Mouse (Mus musculus) cortical plate, adult 2 months (tissue): ENCODE measurements around the gene Eif2b4. TPM values are rescaled to one million over a fixed set of nuclear protein-coding genes. Genes with fewer than 3 reads are reported as not detected.
A peak's percentile ranks its signal among the peaks of the same experiment; 100 is the strongest.

Source experiments
- H3K27ac ChIP-seq: fragments of 200-500 bp; 2 replicates; pipeline ENCODE4 v1.5.1; 2012; ENCODE audit warnings: low read length, control low read depth, inconsistent platforms; ENCODE audit not compliant: insufficient read depth
- H3K4me1 ChIP-seq: fragments of 200-500 bp; 2 replicates; pipeline ENCODE4 v1.6.1; 2011; ENCODE audit warnings: low read length; ENCODE audit not compliant: control insufficient read depth, insufficient read depth
- H3K4me3 ChIP-seq: fragments of 200-500 bp; 2 replicates; pipeline ENCODE4 v1.5.1; 2011; ENCODE audit warnings: mild to moderate bottlenecking, low read length, control low read depth; ENCODE audit not compliant: insufficient read depth
- CTCF ChIP-seq: fragments of 200-500 bp; IDR thresholded peaks from 2 replicates; pipeline ENCODE4 v1.5.1; 2011; ENCODE audit warnings: mild to moderate bottlenecking, control low read depth, low read length; ENCODE audit not compliant: insufficient read depth; ENCODE audit errors: extremely low read depth
- POLR2A ChIP-seq: fragments of 200-500 bp; IDR thresholded peaks from 2 replicates; pipeline ENCODE4 v1.6.1; 2011; ENCODE audit warnings: mild to moderate bottlenecking, low read length, control low read depth; ENCODE audit not compliant: insufficient read depth; ENCODE audit errors: extremely low read depth
- polyA plus RNA-seq: library from polyadenylated mRNA; depleted of rRNA; stranded (reverse); fragments of >200 nt; gene quantifications from 2 replicates; pipeline ENCODE4 v1.2.3, GENCODE M21; 2012; rRNA removed

The Eif2b4 gene
- polyA plus RNA-seq, 1 experiment: 62.7 TPM

DNA sequence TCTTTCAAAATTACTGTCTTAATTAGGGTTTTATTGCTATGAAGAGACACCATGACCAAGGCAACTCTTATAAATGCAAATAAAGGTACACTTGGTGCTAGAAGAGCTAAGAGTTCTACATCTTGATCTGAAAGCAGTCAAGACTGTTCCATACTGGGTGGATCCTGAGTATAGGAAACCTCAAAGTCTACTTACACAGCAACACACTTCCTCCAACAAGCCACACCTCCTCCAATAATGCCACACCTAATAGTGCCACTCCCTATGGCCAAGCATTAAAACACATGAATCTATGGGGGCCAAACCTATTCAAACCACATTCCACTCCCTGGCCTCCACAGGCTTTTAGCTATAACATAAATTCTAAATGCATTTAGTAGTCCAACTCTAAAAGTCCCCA, 30.8 kb downstream of the Eif2b4 start:
- H3K27ac ChIP-seq: no peak overlapping the region
- H3K4me3 ChIP-seq: no peak overlapping the region
- TF ChIP-seq POLR2A (no peak), CTCF (no peak)
- no peaks in the 10 kb centered on the region for H3K4me1 ChIP-seq

DNA sequence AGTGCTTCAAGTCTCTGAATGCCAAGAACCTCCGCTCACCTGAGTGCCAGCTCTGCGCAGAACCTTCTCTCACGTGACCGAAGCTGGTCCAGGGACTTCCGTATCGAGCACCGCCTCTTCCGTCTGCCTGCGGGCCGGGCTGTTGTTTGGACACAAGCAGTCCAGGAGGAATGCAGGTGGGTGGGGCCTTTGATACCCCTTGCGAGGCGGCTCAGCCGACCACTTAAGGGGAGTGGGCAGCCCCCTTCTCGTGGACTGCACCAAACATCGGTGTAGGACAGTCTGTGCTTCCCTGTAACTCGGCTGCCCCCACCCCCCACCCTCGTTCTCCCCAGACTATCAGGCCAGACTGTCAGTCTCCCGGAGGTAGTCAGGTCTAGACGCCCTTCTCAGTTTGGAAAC, 39.1 kb downstream of the Eif2b4 start, which contains the start of gene Mpv17:
Gene Mpv17 (minus strand): TSS at position 100 of the 402 bp plus-strand sequence.
- Histone ChIP-seq H3K4me1 (peaks cover 4% of the 10 kb centered on the region), H3K4me3 (peak within 1 kb of the TSS; percentile 74), H3K27ac (peak within 1 kb of the TSS; percentile 74)
- TF ChIP-seq POLR2A (peak; percentile 89), CTCF (no peak)

DNA sequence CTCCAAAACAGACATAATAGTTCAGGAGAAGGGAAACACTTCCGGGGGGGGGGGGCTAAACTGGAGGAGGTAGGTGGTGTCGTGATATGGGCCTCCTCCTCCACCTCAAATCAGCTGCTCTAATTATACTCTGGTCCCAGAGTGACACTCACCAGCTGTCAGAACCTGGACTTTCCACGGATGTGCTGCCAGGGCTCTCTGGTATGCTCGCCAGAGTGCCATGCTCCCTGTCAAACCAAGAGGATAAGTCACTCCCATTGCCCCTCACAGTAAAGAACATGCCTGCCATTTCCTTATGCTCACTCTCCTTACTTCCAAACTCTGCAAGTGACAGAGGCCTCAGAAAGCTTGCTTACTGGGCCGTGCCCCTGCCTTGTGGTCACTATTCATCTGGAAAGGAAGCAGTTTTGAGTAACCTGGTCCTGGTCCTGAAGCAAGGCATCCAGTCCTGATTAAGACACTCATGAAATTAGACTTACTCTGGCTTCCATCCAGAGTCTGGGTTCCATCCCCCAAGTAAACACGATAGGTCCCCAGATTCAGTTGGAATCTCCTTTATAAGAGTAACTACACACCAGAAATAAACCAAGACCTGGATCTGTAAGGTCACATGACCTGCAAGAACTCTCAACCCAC, 39.6 kb downstream of the Eif2b4 start:
- Histone ChIP-seq H3K4me1 (peaks cover 4% of the 10 kb centered on the region), H3K27ac (peak overlapping the region; percentile 74; the same call in 1 of the 2 replicates), H3K4me3 (peak overlapping the region; percentile 74)
- TF ChIP-seq CTCF (no peak), POLR2A (no peak)

DNA sequence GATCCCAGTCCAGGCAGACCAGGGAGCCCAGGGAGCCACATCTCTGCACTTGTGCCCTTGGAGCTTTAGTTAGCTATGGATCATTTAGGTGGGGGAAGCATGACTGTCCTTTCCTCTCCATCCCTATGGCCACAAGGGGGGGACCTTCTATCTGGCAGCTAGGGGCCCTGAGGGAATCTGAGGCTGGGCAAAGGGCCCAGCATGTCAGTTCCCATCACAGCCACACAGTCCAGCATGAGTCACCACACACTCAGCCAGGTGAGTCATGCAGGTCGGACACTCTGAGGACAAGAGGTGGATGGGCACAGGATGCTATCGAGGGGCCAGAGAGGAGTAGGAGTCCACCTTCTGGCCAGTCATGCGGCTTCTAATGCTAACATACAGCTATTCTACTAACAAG, 41.5 kb downstream of the Eif2b4 start:
- peaks cover 4% of the 10 kb centered on the region for H3K4me1 ChIP-seq
- TF ChIP-seq CTCF: no peak
- no peak for TF ChIP-seq POLR2A
- H3K27ac ChIP-seq: no peak overlapping the region
- H3K4me3 ChIP-seq: no peak overlapping the region

DNA sequence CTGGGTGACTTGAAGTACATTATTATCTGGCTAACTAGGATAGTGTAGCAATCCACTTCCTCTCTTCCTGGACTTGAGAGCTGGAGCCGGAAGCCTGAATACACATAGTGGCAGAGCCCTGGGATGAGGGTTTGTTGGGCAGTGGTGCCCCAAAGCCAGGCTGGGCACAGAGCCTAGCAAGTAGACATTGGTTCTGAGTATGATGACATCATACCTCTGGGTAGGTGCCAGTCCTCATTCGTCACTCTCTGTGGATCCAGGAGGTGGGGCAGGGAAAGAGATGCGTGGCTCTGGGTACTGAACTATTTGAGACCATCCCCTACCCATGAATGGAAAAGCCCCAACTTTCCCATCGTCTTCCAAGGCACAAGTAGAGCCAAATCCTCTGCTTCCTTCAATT, 43.4 kb downstream of the Eif2b4 start:
- TF ChIP-seq CTCF: no peak
- Histone ChIP-seq H3K27ac (no peak overlapping the region), H3K4me1 (peaks cover 4% of the 10 kb centered on the region), H3K4me3 (no peak overlapping the region)

DNA sequence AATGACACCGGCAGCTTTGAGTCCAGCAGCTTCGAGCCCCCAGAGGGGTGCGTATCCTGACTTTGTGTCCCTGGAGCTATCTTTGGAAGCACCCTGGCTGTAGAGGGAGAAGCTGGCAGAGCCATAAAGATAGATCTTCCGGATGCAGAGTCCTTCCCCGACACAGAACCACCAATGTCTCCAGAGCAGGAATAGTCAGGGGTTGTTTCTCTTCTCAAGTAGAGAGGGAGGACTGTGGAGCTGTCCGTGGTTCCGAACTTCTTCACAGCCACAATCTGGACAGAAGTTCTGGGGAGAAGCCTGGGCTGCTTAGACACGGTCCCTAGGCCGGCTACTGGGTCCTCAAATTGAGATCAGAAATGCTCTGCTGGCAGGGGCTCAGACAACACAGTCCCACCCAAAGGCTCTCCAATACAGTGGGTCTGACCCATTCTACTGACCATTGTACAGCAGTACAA, 54.2 kb downstream of the Eif2b4 start:
- H3K4me1 ChIP-seq: no peaks in the 10 kb centered on the region
- TF ChIP-seq CTCF: no peak
- no peak for TF ChIP-seq POLR2A
- peak overlapping the region; percentile 29; the same call in 1 of the 2 replicates for H3K4me3 ChIP-seq
- no peak overlapping the region for H3K27ac ChIP-seq

DNA sequence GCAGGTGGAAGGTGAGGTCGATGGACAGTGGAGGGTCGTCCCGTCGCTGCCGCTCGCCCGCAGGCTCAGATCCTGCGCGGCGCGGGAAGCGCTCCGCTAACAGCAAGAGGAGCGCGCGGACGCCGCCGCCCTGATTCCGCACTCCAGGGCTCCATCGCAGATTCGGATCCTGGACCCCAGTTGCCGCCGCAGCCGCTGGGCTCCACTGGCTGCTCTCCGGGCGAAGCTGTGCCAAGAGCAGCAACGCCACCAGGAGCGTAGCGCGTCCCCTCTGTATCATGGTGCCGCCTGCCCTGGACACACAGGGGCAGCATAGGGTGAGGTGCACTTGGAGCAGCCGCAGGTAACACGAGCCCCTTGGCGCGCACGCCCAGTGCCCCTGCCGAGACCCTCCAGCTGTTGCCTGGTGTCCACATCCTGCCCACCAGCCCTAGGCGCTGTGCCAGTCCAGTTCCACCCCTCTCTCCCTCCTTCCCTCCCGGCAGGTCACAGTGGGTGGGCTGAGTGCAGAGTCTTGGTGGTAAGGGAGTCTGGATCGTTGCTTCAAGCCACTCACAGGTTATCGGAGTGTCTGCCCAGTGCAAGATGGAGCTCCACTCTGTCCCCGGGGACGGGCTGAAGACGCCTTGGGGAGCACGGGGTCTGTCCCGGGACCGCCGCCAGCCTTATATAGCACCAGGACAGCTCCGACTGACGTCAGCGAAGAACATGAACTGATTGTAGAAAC, 54.8 kb downstream of the Eif2b4 start, which contains the start of gene Ucn:
Gene Ucn (minus strand): TSS at position 589 of the 727 bp plus-strand sequence.
- Histone ChIP-seq H3K27ac (no peak within 1 kb of the TSS), H3K4me3 (peak within 1 kb of the TSS; percentile 29), H3K4me1 (no peaks in the 10 kb centered on the region)
- TF ChIP-seq POLR2A (no peak), CTCF (no peak)

DNA sequence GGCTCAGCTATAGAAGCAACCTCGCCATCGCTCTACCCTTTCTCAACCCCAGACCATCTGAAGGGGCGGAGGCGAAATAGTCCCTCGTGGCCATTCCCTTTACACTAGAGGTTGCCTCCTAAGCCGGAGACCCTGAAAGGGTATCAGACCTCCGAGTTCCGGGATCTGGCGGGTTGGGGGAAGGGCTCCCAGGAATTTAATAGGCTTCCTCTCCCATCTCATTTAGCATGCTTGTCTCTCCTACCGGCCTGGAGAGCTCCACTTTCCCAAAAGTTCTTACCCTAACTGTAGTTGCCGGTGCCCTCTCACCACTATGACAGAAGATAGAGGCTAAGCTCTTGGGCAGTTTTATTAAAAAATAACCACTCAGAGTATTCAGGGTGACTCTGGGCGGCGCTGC, 55.6 kb downstream of the Eif2b4 start:
- Histone ChIP-seq H3K4me3 (peak overlapping the region; percentile 29), H3K27ac (no peak overlapping the region), H3K4me1 (no peaks in the 10 kb centered on the region)
- TF ChIP-seq POLR2A (no peak), CTCF (no peak)

Other genes starting within 250 kb of the Eif2b4 start
- 25.2 and 26.3 TPM in 2 replicates for gene Cgref1, start 247.8 kb downstream of the Eif2b4 start, polyA plus RNA-seq
- 183 and 209 TPM in 2 replicates for gene Preb, start 233.1 kb downstream of the Eif2b4 start, polyA plus RNA-seq
- 0.23 and 0.30 TPM in 2 replicates for gene Tcf23, start 224.8 kb downstream of the Eif2b4 start, polyA plus RNA-seq
- 186 and 189 TPM in 2 replicates for gene Atraid, start 145.1 kb downstream of the Eif2b4 start, polyA plus RNA-seq
- gene Slc5a6, start 144.5 kb downstream of the Eif2b4 start, polyA plus RNA-seq: 32.5 and 34.9 TPM in 2 replicates
- gene Cad, start 138.7 kb downstream of the Eif2b4 start, polyA plus RNA-seq: 13.4 and 14.1 TPM in 2 replicates
- not detected in 2 replicates for gene Dnajc5g, start 87.1 kb downstream of the Eif2b4 start, polyA plus RNA-seq
- gene Slc30a3, start 85.2 kb downstream of the Eif2b4 start, polyA plus RNA-seq: 185 and 189 TPM in 2 replicates
- 0.21 TPM in 1 of 2 replicates, not detected in the other for gene Trim54, start 76.7 kb downstream of the Eif2b4 start, polyA plus RNA-seq
- gene Ucn, start 54.6 kb downstream of the Eif2b4 start, polyA plus RNA-seq: 0.91 and 0.92 TPM in 2 replicates
- 96.7 and 102 TPM in 2 replicates for gene Mpv17, start 39.2 kb downstream of the Eif2b4 start, polyA plus RNA-seq
- gene Gm29609, start 13.5 kb downstream of the Eif2b4 start, polyA plus RNA-seq: 2.8 and 3.4 TPM in 2 replicates
- 86.8 and 92.3 TPM in 2 replicates for gene Gtf3c2, start 13.3 kb downstream of the Eif2b4 start, polyA plus RNA-seq
- gene Snx17, start 203 bp downstream of the Eif2b4 start, polyA plus RNA-seq: 87.6 and 90.6 TPM in 2 replicates
- 38.1 and 42.1 TPM in 2 replicates for gene Zfp513, start 8.9 kb upstream of the Eif2b4 start, polyA plus RNA-seq
- gene Ppm1g, start 27.3 kb upstream of the Eif2b4 start, polyA plus RNA-seq: 79.8 and 82.8 TPM in 2 replicates
- gene Nrbp1, start 47.4 kb upstream of the Eif2b4 start, polyA plus RNA-seq: 105 and 108 TPM in 2 replicates
- gene Gm9970, start 47.8 kb upstream of the Eif2b4 start, polyA plus RNA-seq: not detected in 2 replicates
- gene Krtcap3, start 58.3 kb upstream of the Eif2b4 start, polyA plus RNA-seq: 3.9 and 4.0 TPM in 2 replicates
- 75.1 and 80.4 TPM in 2 replicates for gene Ift172, start 97.7 kb upstream of the Eif2b4 start, polyA plus RNA-seq
- gene Fndc4, start 102.7 kb upstream of the Eif2b4 start, polyA plus RNA-seq: 172 and 184 TPM in 2 replicates
- 0.53 and 0.98 TPM in 2 replicates for gene Gckr, start 104.0 kb upstream of the Eif2b4 start, polyA plus RNA-seq